Mouse (Mus musculus) forebrain, embryonic 12.5 days (tissue): ENCODE results near the gene Rab1a. TPM values are rescaled to one million over a fixed set of nuclear protein-coding genes. Genes with fewer than 3 reads are reported as not detected.

Experiments
- ATAC-seq: fragments of 200-750 bp; cut with Nextera tagmentation; 2 replicates; pipeline ENCODE4 v1.8.0; 2017; ENCODE audit warnings: moderate TSS enrichment; ENCODE audit not compliant: low FRiP score
- H3K27ac ChIP-seq: fragments of 300-500 bp; sonication (generic); 2 replicates; pipeline ENCODE4 v1.5.1; 2016; ENCODE audit warnings: mild to moderate bottlenecking
- H3K27me3 ChIP-seq: fragments of 300-500 bp; sonication (generic); 2 replicates; pipeline ENCODE4 v1.6.1; 2016; ENCODE audit warnings: mild to moderate bottlenecking
- H3K36me3 ChIP-seq: fragments of 300-500 bp; sonication (generic); replicated peaks from 2 replicates; pipeline ENCODE4 v1.6.1; 2016; ENCODE audit warnings: mild to moderate bottlenecking
- H3K4me1 ChIP-seq: fragments of 300-500 bp; sonication (generic); 2 replicates; pipeline ENCODE4 v1.6.1; 2016
- H3K4me2 ChIP-seq: fragments of 300-500 bp; sonication (generic); 2 replicates; pipeline ENCODE4 v1.6.1; 2016; ENCODE audit warnings: mild to moderate bottlenecking, moderate library complexity
- H3K4me3 ChIP-seq: fragments of 300-500 bp; sonication (generic); replicated peaks from 2 replicates; pipeline ENCODE4 v1.5.1; 2016; ENCODE audit warnings: mild to moderate bottlenecking
- H3K9ac ChIP-seq: fragments of 300-500 bp; sonication (generic); 2 replicates; pipeline ENCODE4 v1.6.1; 2016; ENCODE audit warnings: mild to moderate bottlenecking
- H3K9me3 ChIP-seq: fragments of 300-500 bp; sonication (generic); 2 replicates; pipeline ENCODE4 v1.6.1; 2016
- WGBS: fragments of 180-500 bp; shearing (Covaris S2); methylation state at CpG from one replicate; pipeline ENCODE4 v1.1.7; 2016; 5-methylcytosine and 5-hydroxymethylcytosine counted together
- polyA plus RNA-seq: library from polyadenylated mRNA; unstranded; fragments of >200 nt; fragmentation: Nextera tagmentation; extraction: Ambion mirVana; gene quantifications from 2 replicates; pipeline ENCODE4 v1.2.1, GENCODE M21; 2016

Gene Rab1a
- polyA plus RNA-seq, 1 experiment from 2014 or later: 270 TPM

DNA sequence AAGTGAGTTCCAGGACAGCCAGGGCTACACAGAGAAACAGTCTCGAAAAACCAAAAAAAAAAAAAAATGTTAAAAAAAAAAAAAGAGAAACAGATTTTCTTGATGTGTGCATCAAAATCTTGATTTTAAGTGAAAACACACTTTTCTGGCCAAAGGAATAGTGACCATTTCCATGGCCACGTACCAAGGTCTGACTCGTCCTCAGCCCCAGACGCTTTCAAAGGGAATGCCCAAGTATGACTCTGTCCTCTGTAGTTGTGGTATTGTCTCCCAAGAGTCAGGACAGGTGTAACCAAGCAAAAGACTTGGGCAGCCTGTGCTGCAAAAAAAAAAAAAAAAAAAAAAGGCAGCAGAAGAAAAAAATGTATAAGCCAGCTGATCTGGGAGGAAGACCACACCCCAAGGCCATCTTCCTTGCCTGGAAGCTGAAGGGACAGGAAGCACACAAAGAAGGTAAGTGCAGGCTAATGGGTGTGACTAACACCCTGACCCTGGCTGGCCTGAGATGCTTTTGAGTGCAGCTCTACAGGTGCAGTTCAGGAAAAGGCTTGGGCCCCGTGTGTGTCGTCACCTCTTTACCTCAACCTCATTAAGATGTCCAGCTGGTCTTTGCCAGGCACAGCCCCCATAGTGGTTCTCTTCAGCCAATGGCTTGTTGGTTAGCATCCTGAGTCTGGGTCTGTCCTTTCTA is 41.3 kb downstream of the Rab1a start:
- no peak for ATAC-seq
- 91% methylated on average over 6 of the region's 6 CpGs for WGBS
- H3K36me3 ChIP-seq: peaks cover 50% of the 10 kb centered on the region

DNA sequence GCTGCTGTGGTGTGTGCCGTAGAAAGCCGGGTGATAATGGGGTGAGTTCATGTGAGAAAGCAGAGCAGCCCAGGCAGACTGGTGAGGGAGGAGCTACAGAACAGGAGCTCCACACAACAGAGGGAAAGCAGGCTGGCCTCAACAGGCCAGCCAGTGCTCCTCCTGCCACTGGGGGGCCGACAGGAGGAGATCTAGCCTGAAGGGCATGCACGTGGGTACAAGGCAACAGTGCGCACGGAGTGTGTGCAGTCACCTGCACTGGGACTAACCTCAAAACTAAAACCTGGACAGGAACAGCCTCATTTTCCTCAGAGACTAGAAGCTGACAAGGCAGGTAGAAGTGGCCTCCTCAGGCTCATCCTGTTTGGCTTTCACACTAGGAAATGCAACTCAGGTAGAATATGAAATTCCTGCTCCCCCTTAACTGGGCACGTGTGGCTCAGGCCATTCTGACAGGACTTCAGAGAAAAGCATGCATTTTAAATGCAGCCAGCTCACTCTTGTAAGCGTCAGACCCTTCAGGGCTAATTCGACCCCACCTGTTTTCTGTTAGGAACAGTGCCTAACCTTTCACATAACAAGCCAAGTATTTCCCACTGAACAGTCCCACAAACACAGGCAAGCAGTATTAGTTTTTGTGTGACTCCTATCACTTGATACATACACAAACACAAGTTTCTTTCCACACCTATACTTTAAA is 42.1 kb downstream of the Rab1a start:
- no peaks in the 10 kb centered on the region for H3K9me3 ChIP-seq
- peaks cover 44% of the 10 kb centered on the region for H3K36me3 ChIP-seq
- no peak overlapping the region for H3K9ac ChIP-seq
- peaks cover 39% of the 10 kb centered on the region for H3K4me1 ChIP-seq
- no peak overlapping the region for H3K4me3 ChIP-seq
- H3K27ac ChIP-seq: 0 out of 2 replicates have a peak overlapping the region, but pooled peaks have one; percentile 26
- WGBS: 46% methylated on average over 9 of the region's 9 CpGs
- peak; percentile 31; the same call in 1 of the 2 replicates for ATAC-seq
- H3K27me3 ChIP-seq: no peaks in the 10 kb centered on the region
- H3K4me2 ChIP-seq: no peak overlapping the region

More for the DNA sequence above, 41.3 kb downstream of the Rab1a start:
- Histone ChIP-seq H3K9ac (no peak overlapping the region), H3K4me2 (no peak overlapping the region), H3K4me1 (peaks cover 31% of the 10 kb centered on the region), H3K27ac (no peak overlapping the region), H3K27me3 (no peaks in the 10 kb centered on the region), H3K9me3 (no peaks in the 10 kb centered on the region), H3K4me3 (no peak overlapping the region)

DNA sequence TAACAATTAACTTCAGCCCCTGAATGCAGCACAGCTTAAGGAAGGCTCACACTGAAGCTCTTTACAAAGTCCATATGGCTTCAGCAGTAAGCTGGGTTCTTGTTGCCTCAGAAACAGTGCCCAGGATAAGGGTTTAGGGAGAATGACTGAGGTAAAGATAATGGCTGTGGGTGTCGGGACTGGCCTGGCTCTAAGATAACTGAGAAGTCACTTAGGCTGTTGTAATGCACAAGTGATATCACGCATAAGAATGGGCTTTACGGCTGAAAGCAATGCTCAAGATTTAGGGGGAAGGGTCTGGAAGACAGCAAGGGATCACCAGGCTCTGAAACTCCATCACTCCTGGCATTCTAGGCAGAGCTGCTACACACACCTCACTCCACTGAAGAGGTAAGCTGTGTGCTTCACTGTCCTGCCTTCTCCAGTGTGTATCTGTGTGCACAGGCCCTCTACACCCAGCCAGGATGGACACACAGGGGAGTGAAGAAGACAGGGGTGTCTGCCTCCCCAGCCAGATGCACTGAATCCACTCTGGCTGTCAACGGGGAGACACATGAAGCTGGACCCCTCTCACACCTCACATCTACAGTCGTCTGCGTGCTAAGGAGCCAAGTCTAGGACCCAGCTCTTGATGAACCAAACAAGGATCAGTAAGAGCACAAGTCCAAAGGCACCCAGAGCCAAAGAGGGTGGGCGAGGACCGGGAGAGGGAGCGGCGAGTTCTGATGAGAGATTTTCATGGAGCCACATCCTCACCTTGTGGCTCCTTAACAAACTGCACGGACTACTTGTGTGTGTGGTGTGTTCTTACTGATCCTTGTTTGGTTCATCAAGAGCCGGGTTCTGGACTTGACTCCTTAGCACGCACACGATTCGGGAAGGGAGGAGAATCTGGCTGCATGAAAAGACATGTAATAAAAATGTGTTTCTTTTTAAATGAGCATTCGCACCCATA is 43.4 kb downstream of the Rab1a start:
- no peak overlapping the region for H3K27ac ChIP-seq
- H3K9ac ChIP-seq: no peak overlapping the region
- ATAC-seq: no peak
- H3K36me3 ChIP-seq: peaks cover 31% of the 10 kb centered on the region
- H3K4me3 ChIP-seq: no peak overlapping the region
- no peak overlapping the region for H3K4me2 ChIP-seq
- no peaks in the 10 kb centered on the region for H3K9me3 ChIP-seq
- no peaks in the 10 kb centered on the region for H3K27me3 ChIP-seq
- 83% methylated on average over 16 of the region's 16 CpGs for WGBS
- H3K4me1 ChIP-seq: peaks cover 42% of the 10 kb centered on the region

DNA sequence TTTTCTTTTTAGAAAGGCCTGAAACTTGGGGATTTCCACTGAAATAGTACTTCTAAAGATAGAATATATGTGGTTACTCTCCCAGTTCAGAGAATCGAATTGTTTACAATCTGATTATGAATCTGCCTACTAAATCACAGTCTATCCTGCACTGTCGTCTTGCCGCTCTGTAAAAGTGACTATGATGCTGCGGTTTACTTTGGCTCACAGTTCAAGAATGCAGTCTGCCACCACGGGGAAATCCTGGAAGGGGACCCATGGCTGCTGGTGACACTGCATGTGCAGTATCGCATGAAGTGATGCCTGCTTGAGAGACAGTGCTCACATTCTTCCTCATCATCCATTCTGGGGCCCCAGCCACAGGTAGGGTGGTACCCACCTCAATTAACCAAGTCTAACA is 44.1 kb downstream of the Rab1a start:
- peaks cover 24% of the 10 kb centered on the region for H3K36me3 ChIP-seq
- no peaks in the 10 kb centered on the region for H3K9me3 ChIP-seq
- 95% methylated on average over 6 of the region's 6 CpGs for WGBS
- no peak overlapping the region for H3K27ac ChIP-seq
- H3K4me2 ChIP-seq: no peak overlapping the region
- H3K4me3 ChIP-seq: no peak overlapping the region
- no peak for ATAC-seq
- peaks cover 48% of the 10 kb centered on the region for H3K4me1 ChIP-seq
- H3K27me3 ChIP-seq: no peaks in the 10 kb centered on the region
- no peak overlapping the region for H3K9ac ChIP-seq

DNA sequence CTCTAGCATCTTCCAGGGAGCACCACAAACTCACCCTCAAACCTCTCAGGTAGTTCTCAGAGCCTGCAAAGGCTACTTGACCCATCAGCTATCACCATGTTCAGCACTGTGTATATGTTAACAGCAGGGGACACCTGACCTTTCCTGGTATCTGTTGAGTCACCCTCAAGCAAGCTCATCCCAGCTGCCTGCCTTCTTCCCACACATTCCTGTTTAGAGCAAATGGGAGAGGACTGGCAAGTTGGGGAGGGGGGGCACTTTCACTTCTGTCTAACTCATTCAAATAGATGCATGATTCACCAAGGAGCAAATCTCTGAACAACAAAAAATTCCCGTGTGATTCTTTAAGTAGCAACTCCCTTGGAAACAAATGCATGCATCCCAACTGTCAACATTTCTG is 45.4 kb downstream of the Rab1a start:
- WGBS: 78% methylated on average over 1 of the region's 1 CpGs
- Histone ChIP-seq H3K36me3 (peaks cover 11% of the 10 kb centered on the region), H3K4me2 (peak overlapping the region; percentile 83; the same call in 1 of the 2 replicates), H3K27ac (no peak overlapping the region), H3K9me3 (no peaks in the 10 kb centered on the region), H3K4me3 (no peak overlapping the region), H3K4me1 (peaks cover 48% of the 10 kb centered on the region), H3K27me3 (no peaks in the 10 kb centered on the region), H3K9ac (no peak overlapping the region)
- ATAC-seq: no peak

DNA sequence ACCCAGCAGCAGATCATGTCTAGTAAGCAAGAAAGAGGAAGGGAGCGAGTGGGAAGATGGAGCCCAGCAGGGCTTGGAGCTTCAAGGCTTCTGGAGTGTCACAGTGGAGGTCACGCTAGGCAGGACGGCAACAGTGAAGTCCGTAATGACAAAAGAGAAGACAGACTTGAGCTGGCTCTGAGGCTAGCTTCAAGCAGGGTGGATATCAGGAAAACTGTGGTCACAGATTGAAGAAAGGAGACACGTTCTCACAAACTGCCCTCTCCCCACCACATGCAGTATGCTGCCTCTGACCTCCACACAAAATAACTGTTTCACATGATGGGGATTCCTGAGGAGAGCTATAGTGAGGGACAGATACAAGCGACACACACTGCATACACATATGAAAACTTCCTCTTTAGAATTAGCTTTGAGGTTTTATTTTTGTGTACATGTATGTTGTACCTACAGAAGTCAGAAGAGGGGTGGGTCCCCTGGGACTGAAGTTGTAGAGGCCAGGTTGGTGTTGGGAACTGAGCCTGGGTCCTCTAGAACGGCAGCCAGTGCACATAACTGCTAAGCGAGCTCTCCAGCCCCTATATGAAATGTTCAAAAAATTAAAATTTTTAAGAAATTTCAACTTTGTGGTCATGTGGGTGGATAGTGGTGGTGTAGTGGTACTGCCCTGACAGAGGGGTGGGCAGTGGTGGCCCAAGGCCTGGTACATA is 46.1 kb downstream of the Rab1a start:
- Histone ChIP-seq H3K27me3 (no peaks in the 10 kb centered on the region), H3K9ac (0 out of 2 replicates have a peak overlapping the region, but pooled peaks have one; percentile 94), H3K36me3 (peaks cover 7% of the 10 kb centered on the region; the same call in 1 of the 2 replicates), H3K9me3 (no peaks in the 10 kb centered on the region), H3K4me3 (no peak overlapping the region), H3K27ac (no peak overlapping the region), H3K4me2 (peak overlapping the region; percentile 83), H3K4me1 (peaks cover 48% of the 10 kb centered on the region)
- no peak for ATAC-seq
- 86% methylated on average over 8 of the region's 8 CpGs for WGBS

DNA sequence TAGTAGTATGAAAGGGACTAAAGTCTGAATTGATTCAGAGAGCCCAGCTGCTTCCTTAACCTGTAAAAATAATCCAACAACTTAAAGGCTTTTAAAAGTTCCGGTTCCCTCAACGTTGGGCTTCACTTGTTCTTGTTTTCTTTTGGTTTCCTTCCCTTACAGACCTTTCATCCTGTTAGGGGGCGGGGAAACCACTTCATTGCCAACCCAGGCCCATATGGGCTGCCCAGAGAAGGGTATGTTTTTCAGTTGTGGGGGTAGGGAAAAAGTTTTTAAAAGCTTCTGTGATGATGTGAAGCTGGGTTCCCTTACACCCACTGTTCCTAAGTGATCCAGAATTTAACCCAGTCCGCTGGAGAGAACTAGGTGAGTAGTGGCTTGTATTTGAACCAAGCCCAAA is 47.0 kb downstream of the Rab1a start:
- Histone ChIP-seq H3K9me3 (no peaks in the 10 kb centered on the region), H3K4me2 (peak overlapping the region; percentile 83), H3K9ac (peak overlapping the region; percentile 94), H3K27me3 (no peaks in the 10 kb centered on the region), H3K36me3 (peaks cover 7% of the 10 kb centered on the region; the same call in 1 of the 2 replicates), H3K4me3 (peak overlapping the region; percentile 89), H3K4me1 (peaks cover 41% of the 10 kb centered on the region), H3K27ac (peak overlapping the region; percentile 81)
- 11% methylated on average over 4 of the region's 4 CpGs for WGBS
- ATAC-seq: no peak

DNA sequence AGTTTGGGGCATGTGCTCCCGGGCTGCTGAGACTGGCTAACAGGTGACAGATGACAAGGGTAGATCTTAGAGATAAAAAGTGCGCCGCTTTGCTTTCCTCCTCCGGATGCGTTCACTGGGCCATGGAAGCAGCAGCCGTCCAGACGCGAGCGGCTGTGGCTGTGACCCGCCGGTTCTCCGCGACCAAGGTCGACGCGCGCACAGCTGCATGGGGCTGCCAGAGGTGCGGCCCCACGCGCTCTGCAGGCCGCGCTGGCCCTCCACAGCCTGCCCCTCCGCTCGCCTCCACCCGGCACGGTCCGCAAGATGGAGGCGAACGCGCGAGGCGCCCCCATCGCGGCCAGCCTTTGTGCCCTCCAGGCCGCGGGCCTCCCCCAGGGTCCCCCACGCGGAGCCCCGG is 47.6 kb downstream of the Rab1a start:
- H3K9me3 ChIP-seq: no peaks in the 10 kb centered on the region
- peak overlapping the region; percentile 94 for H3K9ac ChIP-seq
- no peaks in the 10 kb centered on the region for H3K27me3 ChIP-seq
- peaks cover 38% of the 10 kb centered on the region for H3K4me1 ChIP-seq
- H3K4me2 ChIP-seq: peak overlapping the region; percentile 83
- peak overlapping the region; percentile 89 for H3K4me3 ChIP-seq
- peak; percentile 74 for ATAC-seq
- under 1% methylated on average over 38 of the region's 39 CpGs for WGBS
- peak overlapping the region; percentile 81 for H3K27ac ChIP-seq
- H3K36me3 ChIP-seq: peaks cover 7% of the 10 kb centered on the region; the same call in 1 of the 2 replicates

DNA sequence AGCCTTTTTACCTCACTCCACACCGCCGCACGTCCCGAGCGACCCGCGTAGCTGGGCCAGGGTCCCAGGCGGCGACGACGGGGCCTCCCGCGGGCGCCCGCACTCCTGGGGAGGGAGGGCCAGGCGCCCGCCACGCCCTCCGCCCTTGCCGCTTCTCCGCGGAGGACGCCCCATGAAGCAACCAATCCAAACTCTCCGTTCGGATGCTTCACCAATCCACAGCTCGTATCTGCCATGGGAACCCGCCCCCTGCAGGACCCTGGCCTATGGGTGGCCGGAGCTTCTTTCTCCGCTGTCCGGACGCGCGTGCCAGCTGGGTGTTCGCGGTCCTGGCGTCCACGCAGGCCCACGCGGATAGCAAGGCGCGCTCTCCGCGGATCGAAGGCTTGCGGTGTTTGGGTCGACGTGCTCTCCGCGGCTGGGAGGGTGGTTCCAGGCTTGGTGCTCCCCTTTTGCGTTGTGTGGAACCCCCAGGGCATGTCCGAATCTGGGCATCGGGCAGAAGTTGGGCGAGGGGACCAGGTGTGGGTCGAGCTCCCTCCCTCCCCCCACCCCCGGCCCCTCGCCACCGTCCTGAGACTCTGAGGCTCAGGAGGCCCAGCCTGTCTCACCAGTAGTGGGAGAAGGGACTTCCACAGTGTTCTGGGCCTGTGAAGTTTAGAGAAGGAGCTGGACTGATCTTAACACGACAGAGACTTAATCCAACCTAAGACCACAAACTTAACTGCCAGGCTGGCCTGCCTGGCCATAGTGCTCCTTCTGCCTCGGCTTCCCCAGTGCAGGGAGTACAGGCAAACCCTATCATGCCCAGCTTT is 48.3 kb downstream of the Rab1a start, which contains the start of gene Cep68:
Gene Cep68, minus strand, starts transcription at position 134 of the 815 bp plus-strand sequence.
- ATAC-seq: peak; percentile 99
- under 1% methylated on average over 56 of the region's 59 CpGs for WGBS
- Histone ChIP-seq H3K27me3 (no peaks in the 10 kb centered on the region), H3K9ac (peak within 1 kb of the TSS; percentile 94), H3K27ac (peak within 1 kb of the TSS; percentile 81), H3K4me1 (peaks cover 34% of the 10 kb centered on the region), H3K36me3 (peaks cover 4% of the 10 kb centered on the region; the same call in 1 of the 2 replicates), H3K4me2 (peak within 1 kb of the TSS; percentile 83), H3K9me3 (no peaks in the 10 kb centered on the region), H3K4me3 (peak within 1 kb of the TSS; percentile 89)

DNA sequence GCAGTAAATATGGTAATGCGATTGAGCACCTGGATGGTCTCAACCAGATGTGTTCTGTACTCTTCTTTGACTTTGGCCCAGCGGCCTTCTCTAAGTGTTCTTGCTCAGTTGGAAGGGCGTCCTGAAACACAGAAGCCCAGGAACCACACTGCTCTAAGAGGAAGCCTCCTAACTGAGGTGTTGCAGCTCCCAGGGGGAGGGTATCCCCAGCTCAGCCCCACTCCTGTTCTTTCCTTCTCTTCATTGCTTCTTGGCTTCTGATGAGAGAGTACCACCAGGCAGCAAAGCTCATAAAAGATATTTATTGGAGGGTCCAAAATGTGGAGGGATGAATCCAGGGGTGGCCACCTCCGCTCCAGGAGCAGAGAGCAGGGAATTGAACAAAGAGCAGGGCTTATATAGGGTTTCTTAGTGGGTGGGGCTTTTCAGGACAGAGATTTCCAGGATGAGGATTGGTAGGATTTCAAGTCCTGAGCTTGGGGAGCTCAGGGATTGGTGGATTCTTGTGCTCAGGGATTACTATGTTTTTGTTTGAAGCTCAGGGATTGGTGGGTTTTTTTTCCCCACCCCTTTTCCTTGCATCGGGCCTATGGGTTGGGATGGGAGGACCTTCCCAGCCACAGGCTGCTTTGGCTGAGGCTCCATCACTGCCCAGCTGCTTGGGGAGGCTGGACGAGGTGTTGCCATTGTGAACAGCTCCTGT is 49.4 kb downstream of the Rab1a start:
- H3K27ac ChIP-seq: no peak overlapping the region
- H3K36me3 ChIP-seq: no peaks in the 10 kb centered on the region
- H3K4me1 ChIP-seq: peaks cover 31% of the 10 kb centered on the region
- no peak overlapping the region for H3K9ac ChIP-seq
- no peak overlapping the region for H3K4me2 ChIP-seq
- ATAC-seq: no peak
- H3K9me3 ChIP-seq: no peaks in the 10 kb centered on the region
- H3K27me3 ChIP-seq: no peaks in the 10 kb centered on the region
- WGBS: 85% methylated on average over 6 of the region's 6 CpGs
- no peak overlapping the region for H3K4me3 ChIP-seq
